Mouse (Mus musculus): ENCODE measurements around the gene Nphs1. TPM values are rescaled to one million over a fixed set of nuclear protein-coding genes. Genes with fewer than 3 reads are reported as not detected.
"Not testable (repeated sequence)": the region's sequence is repeated elsewhere in the genome, so short reads cannot be mapped to it uniquely, and the experiment has no call there.

Gene Nphs1
- total and polyA plus RNA-seq, 3 experiments: 1.2 to 2.3 TPM; not detected in 1

DNA sequence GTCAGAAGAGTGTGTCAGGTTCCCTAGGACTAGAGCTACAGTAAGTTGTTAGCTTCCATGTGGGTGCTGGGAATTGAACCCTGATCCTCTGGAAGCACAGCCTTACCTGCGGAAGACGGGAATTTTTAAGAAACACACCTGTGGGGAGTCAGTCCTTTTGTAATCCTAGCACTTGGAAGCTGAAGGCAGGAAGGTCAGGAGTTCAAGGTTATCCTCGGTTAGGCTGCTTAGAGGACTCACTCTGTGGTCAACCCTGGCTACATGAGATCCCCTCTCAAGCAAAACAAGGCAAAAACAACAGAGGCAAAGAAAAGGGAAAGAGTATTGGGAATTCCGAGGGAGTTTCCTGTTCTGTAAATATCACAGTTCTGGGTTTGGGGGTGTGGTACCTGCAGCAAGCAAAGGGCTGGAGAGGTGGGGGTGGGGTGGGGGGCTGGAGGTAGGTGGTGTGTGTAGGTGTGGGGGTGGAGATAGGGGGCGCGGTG is 6.7 kb downstream of the Nphs1 start:
- H3K4me1 ChIP-seq (ENCODE audit: control insufficient read depth in 1 of 2, insufficient read depth in 2 of 2, low read length in 2 of 2): no peaks in the 10 kb centered on the region
- no peak for TF ChIP-seq GATA1 (IDR thresholded peaks at IDR 0.05; ENCODE audit: low read depth, low read length)
- no peak for TF ChIP-seq GABPA (IDR thresholded peaks at IDR 0.05; ENCODE audit: low read depth, low read length)
- TF ChIP-seq MYC (IDR thresholded peaks at IDR 0.05; ENCODE audit: low read depth, low read length): no peak
- no peak for TF ChIP-seq ETS1 (IDR thresholded peaks at IDR 0.05; ENCODE audit: low read depth, low read length)
- TF ChIP-seq ZC3H11A (IDR thresholded peaks at IDR 0.05; ENCODE audit: low read depth, low read length): no peak
- TF ChIP-seq BHLHE40 (IDR thresholded peaks at IDR 0.05; ENCODE audit: borderline replicate concordance, low read depth, low read length): no peak
- no peaks in the 10 kb centered on the region for H3K79me2 ChIP-seq (ENCODE audit: control insufficient read depth, insufficient read depth, low read length, poor library complexity)
- no peaks in the 10 kb centered on the region for H3K36me3 ChIP-seq (ENCODE audit: control insufficient read depth in 1 of 2, insufficient read depth in 2 of 2, low read length in 2 of 2)
- no peaks in the 10 kb centered on the region for H3K9me3 ChIP-seq (replicated peaks; ENCODE audit: insufficient read depth, low read length)
- H3K27me3 ChIP-seq (ENCODE audit: control insufficient read depth in 1 of 2, insufficient read depth in 2 of 2, low read length in 2 of 2): peaks cover 0 to 1% of the 10 kb centered on the region in 2 experiments
- no peak overlapping the region for H3K4me3 ChIP-seq (ENCODE audit: control insufficient read depth in 1 of 2, insufficient read depth in 1 of 2, low read depth in 2 of 2, low read length in 2 of 2)
- H3K9ac ChIP-seq (ENCODE audit: control insufficient read depth, low read depth, low read length, poor library complexity, severe bottlenecking): no peak overlapping the region
- no peak for DNase-seq (ENCODE audit: low read depth, low spot score)
- H3K27ac ChIP-seq (ENCODE audit: control insufficient read depth, low read depth, low read length): no peak overlapping the region

DNA sequence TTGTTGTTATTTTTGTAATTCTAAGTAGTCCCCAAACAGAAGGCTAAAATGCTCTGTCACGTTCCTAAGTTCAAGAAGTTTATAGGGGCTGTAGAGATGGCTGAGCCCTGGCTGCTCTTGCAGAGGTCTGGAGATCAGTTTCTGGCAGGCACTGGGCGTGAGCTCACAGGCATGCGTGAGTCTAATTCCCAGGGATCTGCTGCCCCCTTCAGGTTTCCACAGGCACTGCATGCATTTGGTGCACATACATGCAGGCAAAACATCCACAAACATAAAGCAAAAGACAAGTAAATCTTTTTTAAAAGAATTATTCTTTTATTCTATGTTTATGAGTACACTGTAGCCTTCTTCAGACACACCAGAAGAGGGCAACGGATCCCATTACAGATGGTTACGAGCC is 14.3 kb downstream of the Nphs1 start:
- TF ChIP-seq NRF1 (IDR thresholded peaks at IDR 0.05; ENCODE audit: insufficient read depth, low read depth, low read length, poor library complexity, severe bottlenecking) (peak; percentile 47; the same call in 1 of the 2 replicates), MYC (IDR thresholded peaks at IDR 0.05; ENCODE audit: low read depth, low read length) (no peak), E2F4 (IDR thresholded peaks at IDR 0.05; ENCODE audit: borderline replicate concordance, low read depth, low read length) (no peak), CTCF (IDR thresholded peaks at IDR 0.05 in 2 of 3, conservative IDR thresholded peaks at IDR 0.05 in 1 of 3; ENCODE audit: control insufficient read depth in 1 of 3, insufficient read depth in 1 of 3, low read depth in 2 of 3, low read length in 3 of 3, poor library complexity in 1 of 3, severe bottlenecking in 1 of 3) (peak; percentile 56 to 77 (median 67)), ZC3H11A (IDR thresholded peaks at IDR 0.05; ENCODE audit: low read depth, low read length) (peak; percentile 73), SMC3 (IDR thresholded peaks at IDR 0.05; ENCODE audit: low read depth, low read length) (peak; percentile 69), RAD21 (IDR thresholded peaks at IDR 0.05; ENCODE audit: low read depth, low read length) (peak; percentile 73)
- DNase-seq (ENCODE audit: low read depth, low spot score): peak; percentile 73

DNA sequence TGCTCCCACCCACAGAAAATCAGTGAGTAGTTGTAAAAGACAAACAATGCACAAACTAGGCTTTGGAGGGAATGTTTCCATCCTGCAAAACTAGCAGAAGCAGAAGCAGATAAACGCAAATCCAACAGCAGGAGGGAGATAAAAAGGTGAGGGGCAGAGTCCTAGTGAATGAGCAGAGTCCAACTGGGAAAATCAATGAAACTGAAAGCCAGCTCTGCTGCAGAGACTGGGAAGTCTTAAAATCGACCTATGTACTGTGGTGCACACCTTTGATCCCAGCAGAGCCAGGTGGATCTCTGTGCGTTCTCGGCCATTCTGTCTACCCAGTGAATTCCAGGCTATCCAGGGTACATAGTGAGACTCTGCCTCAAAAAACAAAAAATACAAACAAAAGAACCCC is 16.9 kb downstream of the Nphs1 start:
- no peak overlapping the region for H3K4me3 ChIP-seq (ENCODE audit: control insufficient read depth in 1 of 2, insufficient read depth in 1 of 2, low read depth in 2 of 2, low read length in 2 of 2)
- TF ChIP-seq SIN3A (IDR thresholded peaks at IDR 0.05; ENCODE audit: low read length) (no peak), UBTF (IDR thresholded peaks at IDR 0.05; ENCODE audit: borderline replicate concordance, insufficient read depth, low read depth, low read length) (no peak), BHLHE40 (IDR thresholded peaks at IDR 0.05; ENCODE audit: borderline replicate concordance, low read depth, low read length) (no peak), KAT2A (conservative IDR thresholded peaks at IDR 0.05; ENCODE audit: low read depth, low read length) (no peak), ETS1 (IDR thresholded peaks at IDR 0.05; ENCODE audit: low read depth, low read length) (no peak), EP300 (IDR thresholded peaks at IDR 0.05; ENCODE audit: low read depth in 1 of 2, low read length in 2 of 2) (no peak), SMC3 (IDR thresholded peaks at IDR 0.05; ENCODE audit: low read depth, low read length) (no peak), RAD21 (IDR thresholded peaks at IDR 0.05; ENCODE audit: low read depth, low read length) (no peak), RCOR1 (IDR thresholded peaks at IDR 0.05; ENCODE audit: low read depth, low read length) (no peak)
- DNase-seq (ENCODE audit: low read depth, low spot score): no peak
- H3K4me1 ChIP-seq (ENCODE audit: control insufficient read depth in 1 of 2, insufficient read depth in 2 of 2, low read length in 2 of 2): no peaks in the 10 kb centered on the region
- no peak overlapping the region for H3K27ac ChIP-seq (ENCODE audit: control insufficient read depth, low read depth, low read length)
- H3K27me3 ChIP-seq (ENCODE audit: control insufficient read depth in 1 of 2, insufficient read depth in 2 of 2, low read length in 2 of 2): no peaks in the 10 kb centered on the region; a peak in 1 of 4 replicates
- H3K9ac ChIP-seq (ENCODE audit: control insufficient read depth, low read depth, low read length, poor library complexity, severe bottlenecking): no peak overlapping the region
- no peaks in the 10 kb centered on the region for H3K79me2 ChIP-seq (ENCODE audit: control insufficient read depth, insufficient read depth, low read length, poor library complexity)
- H3K36me3 ChIP-seq (ENCODE audit: control insufficient read depth in 1 of 2, insufficient read depth in 2 of 2, low read length in 2 of 2): no peaks in the 10 kb centered on the region
- H3K9me3 ChIP-seq (replicated peaks; ENCODE audit: insufficient read depth, low read length): no peaks in the 10 kb centered on the region

More for the DNA sequence above, 14.3 kb downstream of the Nphs1 start:
- H3K36me3 ChIP-seq (ENCODE audit: control insufficient read depth in 1 of 2, insufficient read depth in 2 of 2, low read length in 2 of 2): no peaks in the 10 kb centered on the region
- no peaks in the 10 kb centered on the region for H3K9me3 ChIP-seq (replicated peaks; ENCODE audit: insufficient read depth, low read length)
- H3K9ac ChIP-seq (ENCODE audit: control insufficient read depth, low read depth, low read length, poor library complexity, severe bottlenecking): no peak overlapping the region
- no peaks in the 10 kb centered on the region; a peak in 1 of 4 replicates for H3K27me3 ChIP-seq (ENCODE audit: control insufficient read depth in 1 of 2, insufficient read depth in 2 of 2, low read length in 2 of 2)
- H3K4me3 ChIP-seq (ENCODE audit: control insufficient read depth in 1 of 2, insufficient read depth in 1 of 2, low read depth in 2 of 2, low read length in 2 of 2): no peak overlapping the region
- H3K79me2 ChIP-seq (ENCODE audit: control insufficient read depth, insufficient read depth, low read length, poor library complexity): no peaks in the 10 kb centered on the region
- no peaks in the 10 kb centered on the region for H3K4me1 ChIP-seq (ENCODE audit: control insufficient read depth in 1 of 2, insufficient read depth in 2 of 2, low read length in 2 of 2)
- no peak overlapping the region for H3K27ac ChIP-seq (ENCODE audit: control insufficient read depth, low read depth, low read length)

DNA sequence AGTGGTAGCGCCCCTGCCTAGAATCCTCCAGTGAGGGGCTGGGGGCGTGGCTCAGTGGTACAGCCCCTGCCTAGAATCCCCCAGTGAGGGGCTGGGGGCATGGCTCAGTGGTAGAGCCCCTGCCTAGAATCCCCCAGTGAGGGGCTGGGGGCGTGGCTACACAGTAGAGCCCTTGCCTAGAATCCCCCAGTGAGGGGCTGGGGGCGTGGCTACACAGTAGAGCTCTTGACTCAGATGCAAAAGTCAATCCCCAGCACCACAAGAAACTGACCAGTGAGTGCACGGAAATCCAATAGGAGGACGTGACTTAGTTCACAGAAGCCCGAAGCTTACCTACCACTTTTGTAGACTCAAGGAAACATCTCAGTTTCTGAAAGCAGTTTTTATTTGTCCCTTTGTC is 18.0 kb downstream of the Nphs1 start:
- not testable (repeated sequence) for H3K4me3 ChIP-seq (ENCODE audit: control insufficient read depth in 1 of 2, insufficient read depth in 1 of 2, low read depth in 2 of 2, low read length in 2 of 2); H3K27ac ChIP-seq (ENCODE audit: control insufficient read depth, low read depth, low read length); H3K9me3 ChIP-seq (replicated peaks; ENCODE audit: insufficient read depth, low read length); H3K27me3 ChIP-seq (ENCODE audit: control insufficient read depth in 1 of 2, insufficient read depth in 2 of 2, low read length in 2 of 2); H3K9ac ChIP-seq (ENCODE audit: control insufficient read depth, low read depth, low read length, poor library complexity, severe bottlenecking); H3K4me1 ChIP-seq (ENCODE audit: control insufficient read depth in 1 of 2, insufficient read depth in 2 of 2, low read length in 2 of 2); H3K79me2 ChIP-seq (ENCODE audit: control insufficient read depth, insufficient read depth, low read length, poor library complexity); DNase-seq (ENCODE audit: low read depth, low spot score); H3K36me3 ChIP-seq (ENCODE audit: control insufficient read depth in 1 of 2, insufficient read depth in 2 of 2, low read length in 2 of 2)
